Mouse (Mus musculus) forelimb bud, embryonic 11.5 days (tissue): ENCODE measurements at regions not wholly inside any gene's neighbourhood (a gene's known extent, or its start where the extent isn't known, plus 50 kb on each side); places are given as distances from the start of the nearest gene placed in this dataset.

Source experiments
- DNase-seq: peaks from one replicate; pipeline ENCODE4 v3.0.0-alpha.2; 2012; ENCODE audit warnings: low read depth, low spot score

DNA sequence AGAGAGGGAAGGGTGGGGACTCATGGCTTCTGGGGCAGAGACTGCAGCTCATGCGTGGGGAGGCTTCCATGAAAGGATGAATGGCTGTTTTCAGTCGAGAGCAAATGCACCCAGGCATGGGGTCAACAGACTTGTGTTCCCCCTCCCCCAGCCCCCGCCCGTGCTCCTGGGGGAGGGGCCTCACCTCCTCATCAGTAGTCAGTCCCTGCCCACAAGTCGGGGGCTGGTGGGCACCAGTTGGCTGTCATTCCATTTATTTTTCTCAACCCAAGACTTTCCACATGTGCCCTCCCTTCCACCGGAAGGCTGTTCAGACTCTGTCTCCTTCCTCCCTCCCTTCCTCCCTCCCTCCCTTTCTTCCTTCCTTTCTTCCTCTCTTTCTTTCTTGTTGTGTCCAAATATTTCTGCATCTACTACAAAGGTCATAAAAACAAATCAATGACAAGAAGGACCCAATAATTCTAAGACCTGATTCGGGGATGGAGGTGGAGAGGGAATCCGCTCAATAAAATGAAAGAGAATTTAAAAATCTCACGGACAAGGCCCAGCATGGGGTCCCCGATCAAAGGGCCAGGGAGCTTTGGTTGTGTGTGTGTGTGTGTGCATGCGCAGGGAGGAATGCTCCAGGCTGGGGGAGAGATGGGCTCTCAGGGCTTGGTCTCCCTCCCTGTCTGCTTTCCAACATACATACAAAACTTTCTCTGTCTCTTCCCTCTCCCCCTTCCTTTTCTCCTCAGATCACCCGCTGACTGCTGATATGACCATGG lies 57.7 kb downstream of the Rpl14 start:
- DNase-seq: no peak

DNA sequence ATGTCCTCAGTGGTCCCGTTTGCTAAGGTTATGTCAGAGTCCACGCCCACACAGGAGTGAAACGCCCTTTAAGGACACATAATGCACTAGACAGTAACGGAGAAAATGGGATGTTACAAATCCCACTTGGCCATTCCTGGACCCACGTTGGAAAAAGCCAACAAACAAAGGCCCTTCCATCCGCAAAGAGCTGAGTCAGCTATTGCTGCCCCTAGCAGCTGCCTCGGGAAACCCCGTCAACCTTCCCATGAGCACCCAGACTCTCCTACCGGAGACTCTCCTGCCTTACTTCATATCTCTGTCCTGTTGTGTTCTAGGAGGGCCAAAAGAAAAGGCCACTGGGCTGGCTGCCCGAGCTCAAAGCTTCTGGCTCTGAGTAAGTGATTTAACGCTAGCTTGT lies 58.4 kb downstream of the Rpl14 start:
- no peak for DNase-seq

DNA sequence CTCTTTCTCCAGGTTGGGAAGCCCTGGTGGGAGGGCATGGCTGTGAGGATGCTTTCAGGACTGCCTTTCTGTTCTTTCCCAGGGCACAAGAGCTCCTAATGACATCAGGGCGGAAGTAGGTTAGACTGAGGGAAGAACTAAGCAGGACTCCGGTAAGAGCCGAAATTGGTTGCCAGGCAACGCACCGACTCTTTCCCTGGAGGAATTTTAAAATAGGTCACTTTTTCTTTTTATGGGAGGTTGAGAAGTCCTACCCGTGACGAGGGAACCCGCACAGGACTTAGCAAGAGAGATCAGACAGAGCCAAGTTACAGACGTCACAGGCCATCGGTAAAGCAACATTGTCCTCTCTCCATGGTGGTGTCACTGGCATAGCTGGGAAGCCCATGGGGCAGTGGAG lies 61.6 kb downstream of the Rpl14 start:
- DNase-seq: no peak

DNA sequence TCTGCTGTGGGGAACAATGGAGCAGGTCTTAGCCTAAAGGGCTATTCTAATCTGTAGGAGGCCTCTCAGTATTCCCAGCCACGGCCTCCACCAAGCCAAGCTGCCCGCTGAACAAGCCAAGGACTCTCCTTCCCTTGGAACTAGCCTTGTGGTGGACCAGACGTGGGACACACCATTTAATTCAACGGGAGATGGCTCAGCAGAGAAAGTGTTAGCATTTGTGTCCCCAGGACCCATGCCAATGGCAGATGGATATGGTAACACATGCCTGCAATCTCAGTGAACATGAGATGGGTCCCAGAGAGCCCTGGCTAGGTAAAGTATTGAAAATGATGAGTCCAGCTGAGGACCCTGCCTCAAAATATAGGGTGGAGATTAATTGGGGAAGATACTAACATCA lies 71.4 kb downstream of the Rpl14 start:
- no peak for DNase-seq

DNA sequence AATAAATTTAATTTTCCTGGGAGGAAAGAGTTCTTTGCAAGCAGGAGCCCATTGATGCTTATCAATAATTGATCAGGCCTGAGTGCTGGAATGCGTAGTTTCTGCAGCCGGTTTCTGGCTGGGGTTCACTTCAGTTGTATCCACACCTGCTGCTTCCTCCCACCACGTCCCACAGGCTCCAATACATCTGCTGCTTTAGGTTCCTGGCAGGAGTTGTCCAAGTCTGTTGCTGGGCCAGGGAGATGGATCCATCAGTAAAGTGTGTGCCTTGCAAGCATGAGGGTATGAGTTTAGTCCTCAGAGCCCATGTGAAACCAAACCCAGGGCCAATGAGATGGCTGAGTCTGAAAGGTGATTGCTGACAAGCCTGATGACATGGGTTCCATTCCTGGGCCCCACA lies 72.1 kb downstream of the Rpl14 start:
- no peak for DNase-seq

- DNase-seq: no peak
Observed at GRCm38 (mm10) chr9:120645776-120646175, 74.5 kb downstream of the Rpl14 start.

DNA sequence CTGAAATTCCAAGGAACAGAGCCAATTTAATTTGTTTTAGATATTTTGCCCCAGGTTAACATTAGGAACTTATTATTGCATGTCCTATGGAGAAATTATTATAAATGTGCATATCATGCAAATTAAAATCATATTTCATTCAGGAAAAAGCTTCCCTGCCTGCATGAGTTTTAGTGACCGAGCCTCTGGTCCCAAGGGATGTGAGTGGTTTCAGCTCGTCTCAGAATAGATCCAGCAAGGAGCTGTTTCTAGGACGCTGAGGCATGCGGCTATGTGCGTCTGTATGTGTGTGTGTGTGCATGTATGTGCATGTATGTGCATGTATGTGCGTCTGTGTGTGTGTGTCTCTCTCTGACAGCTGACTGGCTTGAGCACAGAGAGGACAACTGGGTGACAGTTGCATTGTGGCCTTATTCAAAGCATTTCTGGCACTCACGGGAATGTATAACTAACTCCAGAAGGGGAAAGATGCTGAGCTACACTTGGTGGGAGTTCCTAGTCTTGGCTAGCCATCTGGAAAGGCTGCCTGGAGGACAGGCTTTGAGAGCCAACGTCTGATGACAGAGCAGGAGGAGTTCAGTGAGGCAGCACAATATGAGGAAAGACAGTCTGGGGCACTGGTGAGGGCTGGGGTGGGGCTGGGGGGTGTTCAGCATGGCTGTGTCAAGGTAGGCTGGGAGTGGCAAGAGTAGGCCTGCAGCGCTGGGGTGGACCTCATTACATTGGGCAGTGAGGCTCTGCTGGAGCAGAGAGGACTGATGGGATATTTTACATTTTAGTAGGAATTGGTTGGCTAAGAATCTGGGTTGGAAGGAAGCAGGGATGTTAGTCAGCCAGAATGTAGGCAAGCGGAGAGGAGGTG lies 75.8 kb downstream of the Rpl14 start:
- no peak for DNase-seq

DNA sequence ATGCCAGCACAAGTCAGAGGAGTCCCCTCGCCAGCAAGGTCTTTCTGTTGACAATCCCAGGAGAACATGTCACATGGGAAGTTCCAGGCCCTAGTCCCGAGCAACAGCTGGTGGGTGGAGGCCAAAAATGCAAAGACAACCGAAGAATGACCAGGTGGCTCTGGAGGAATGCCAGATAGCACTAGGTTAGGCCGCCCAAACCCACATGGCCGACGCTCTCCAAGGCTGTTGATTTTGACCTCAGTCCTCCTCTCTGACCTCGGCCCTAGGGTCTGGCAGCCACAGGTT lies 76.4 kb downstream of the Rpl14 start:
- no peak for DNase-seq

- no peak for DNase-seq
Observed at GRCm38 (mm10) chr9:120652733-120653132, 81.5 kb downstream of the Rpl14 start.

DNA sequence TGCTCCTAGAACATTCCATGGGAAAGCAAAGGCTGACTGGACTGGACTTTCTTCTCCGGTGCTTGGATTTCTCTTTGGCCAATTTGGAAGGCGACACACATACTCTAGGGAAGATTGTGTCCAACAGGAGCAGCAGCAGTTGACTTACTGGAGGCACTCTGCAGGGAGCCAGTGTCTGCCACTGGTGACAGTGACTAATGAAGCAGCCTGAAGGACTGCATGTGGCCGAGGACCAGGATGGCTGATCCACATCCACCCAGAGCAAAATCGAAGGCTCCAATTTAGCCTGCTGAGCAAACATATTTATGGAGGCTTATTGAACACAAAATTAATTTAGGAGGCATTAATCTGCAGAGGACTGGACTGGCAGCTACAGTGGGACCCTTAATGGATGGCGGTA lies 81.9 kb downstream of the Rpl14 start:
- no peak for DNase-seq

GRCm38 (mm10) chr9:120654736-120655135 lies 83.5 kb downstream of the Rpl14 start:
- no peak for DNase-seq

- DNase-seq: peak; percentile 51
Observed at GRCm38 (mm10) chr9:120656976-120657375, 85.7 kb downstream of the Rpl14 start.

- no peak for DNase-seq
Observed at GRCm38 (mm10) chr9:120657786-120658185, 86.5 kb downstream of the Rpl14 start.

DNA sequence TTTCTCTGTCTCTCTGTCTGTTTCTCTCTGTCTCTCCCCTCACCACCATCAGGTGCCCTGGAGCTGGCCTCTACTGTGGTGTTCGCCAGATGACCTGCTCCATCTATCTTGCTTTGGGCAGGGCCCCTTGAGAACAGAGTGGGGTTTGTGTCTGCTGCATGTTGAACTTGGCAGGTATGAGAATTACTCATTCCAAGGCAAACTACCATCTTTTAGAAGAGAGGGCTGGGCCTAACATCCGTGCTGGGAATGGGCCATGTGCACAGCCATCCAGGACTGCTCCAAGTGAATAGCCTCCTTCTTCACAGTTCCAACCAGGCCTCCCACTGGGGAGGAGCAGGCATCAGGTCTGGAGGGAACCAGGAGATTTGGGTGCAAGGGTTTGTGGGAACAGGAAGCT lies 87.3 kb downstream of the Rpl14 start:
- DNase-seq: no peak

DNA sequence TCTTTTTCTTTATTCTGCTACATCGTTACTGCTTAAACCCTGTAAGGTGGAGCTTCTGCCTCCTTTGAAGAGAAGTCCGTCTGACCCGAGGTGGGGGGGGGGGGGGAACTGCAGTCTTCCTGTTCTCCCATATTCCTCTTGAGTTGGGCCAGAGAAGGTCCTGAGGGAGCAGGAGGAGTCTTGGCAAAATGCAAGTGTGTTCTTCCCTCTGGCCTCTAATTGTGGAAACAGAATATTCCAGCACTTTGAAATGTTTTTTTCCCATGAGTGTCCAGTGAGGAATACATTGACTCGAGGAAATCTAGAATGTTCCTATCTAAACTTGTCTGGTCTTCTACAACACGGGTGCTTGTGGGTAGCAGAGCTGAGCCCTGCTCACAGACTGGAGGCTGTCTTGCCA lies 90.0 kb downstream of the Rpl14 start:
- DNase-seq: no peak

DNA sequence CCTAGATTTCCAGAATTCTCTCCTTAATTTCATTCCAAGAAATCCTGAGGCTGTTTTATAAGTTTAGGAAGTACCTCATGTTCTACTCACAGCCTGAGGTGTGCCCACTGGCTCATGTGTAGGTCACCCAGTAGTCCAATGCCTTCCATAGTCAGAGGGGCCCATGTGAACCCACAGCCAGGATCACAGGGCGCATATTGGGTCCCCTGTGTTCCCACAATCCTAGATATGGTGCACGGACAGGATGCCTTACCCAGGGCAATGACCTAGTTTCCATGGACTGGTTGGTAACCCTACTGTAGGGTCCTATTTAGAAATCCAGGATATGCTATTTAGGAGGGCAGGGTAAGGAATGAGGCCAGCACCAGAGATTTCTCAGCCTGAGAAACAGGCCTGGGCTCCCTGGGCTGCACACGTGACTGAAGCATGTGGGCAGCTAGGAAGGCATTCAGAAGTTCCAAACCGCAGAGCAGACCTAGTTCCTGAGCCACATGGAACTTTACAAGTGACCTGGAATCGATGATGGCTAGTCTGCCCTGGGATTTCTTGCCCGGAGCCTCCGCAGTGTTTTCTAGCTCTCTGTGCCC lies 90.5 kb downstream of the Rpl14 start:
- DNase-seq: no peak

GRCm38 (mm10) chr9:120663181-120663580 lies 91.9 kb downstream of the Rpl14 start:
- no peak for DNase-seq

GRCm38 (mm10) chr9:120664086-120664485 lies 92.8 kb downstream of the Rpl14 start:
- DNase-seq: no peak

- DNase-seq: peak; percentile 57
Observed at GRCm38 (mm10) chr9:120672452-120672851, 101.2 kb downstream of the Rpl14 start.

DNA sequence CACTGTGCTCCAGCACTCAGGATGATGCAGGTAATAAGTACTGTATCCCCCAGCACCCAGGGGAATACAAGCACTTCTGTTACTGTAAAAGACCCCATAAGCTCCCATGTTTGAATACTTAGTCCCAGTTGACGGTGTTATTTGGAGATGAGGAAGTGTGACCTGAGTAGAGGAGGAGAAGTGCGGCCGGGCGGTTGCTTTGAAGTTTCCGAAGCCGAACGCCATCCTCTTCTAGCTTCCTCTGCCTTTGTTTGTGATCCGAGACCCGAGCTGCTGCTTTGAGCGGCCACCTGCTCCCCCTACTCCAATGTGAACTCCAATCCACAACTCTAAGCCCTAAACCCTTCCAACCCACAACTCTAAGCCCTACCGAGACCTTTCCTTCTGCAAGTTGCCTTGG lies 103.6 kb downstream of the Rpl14 start:
- peak; percentile 27 for DNase-seq

DNA sequence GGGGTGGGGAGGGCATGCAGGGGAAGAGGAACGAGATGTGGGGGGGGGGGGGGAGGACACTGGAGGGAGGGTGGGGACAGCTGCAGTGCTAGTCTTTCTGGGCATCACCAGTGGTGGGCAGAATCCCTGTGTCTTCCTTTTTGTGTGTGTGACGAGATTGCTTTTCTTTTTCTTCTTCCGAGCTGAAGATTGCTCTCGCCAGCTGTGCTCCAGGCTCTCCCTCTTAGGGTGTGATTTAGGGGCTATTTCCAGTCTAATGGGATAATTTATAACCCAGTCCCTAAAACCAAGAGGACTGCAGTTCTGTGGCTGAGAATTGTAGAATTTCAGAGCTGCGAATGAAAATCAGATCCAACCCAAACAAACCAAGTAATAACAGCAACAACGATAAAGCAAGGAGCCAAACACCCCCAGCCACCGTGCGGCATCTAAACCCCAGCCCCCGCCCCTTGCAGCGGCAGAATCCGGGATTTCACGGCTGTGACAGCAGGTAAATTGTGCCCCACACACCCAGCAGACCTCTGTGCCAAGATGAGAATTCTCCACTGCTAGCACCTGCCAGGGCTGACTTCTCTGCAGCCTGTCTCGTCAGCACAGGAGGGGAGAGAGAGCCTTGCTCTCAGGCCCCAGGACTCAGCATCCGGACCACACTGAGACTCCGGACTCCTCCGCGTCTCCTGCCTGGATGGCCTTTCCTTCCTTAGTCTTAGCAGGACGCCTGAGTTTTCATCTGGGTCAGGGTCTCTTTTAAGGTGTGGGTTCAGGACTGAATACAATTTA lies 104.3 kb downstream of the Rpl14 start:
- peak; percentile 25 for DNase-seq

DNA sequence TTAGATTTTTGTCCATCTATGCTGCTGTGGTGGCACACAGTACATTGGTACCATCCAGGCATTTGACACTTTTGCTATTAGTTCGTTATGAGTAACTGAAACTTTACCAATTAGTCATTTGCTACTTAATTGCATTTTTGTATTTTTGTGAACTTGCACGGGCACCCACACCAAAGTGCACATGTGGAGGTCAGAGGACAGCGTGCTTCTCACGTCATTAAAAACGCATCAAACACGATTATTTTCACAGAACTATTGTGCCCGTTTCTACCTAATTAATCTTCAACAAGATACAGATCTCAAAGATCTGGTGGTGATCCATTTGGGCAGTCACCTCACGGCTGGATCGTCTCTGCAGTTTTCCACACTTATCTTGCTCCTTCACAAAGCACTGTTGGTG lies 105.1 kb downstream of the Rpl14 start:
- DNase-seq: no peak
